Mouse (Mus musculus) liver, embryonic 16.5 days (tissue): ENCODE results near the gene Gdf9. TPM values are rescaled to one million over a fixed set of nuclear protein-coding genes. Genes with fewer than 3 reads are reported as not detected.

ENCODE experiments used
- ATAC-seq: fragments of 200-750 bp; cut with Nextera tagmentation; 2 replicates; pipeline ENCODE4 v1.8.0; 2017; ENCODE audit warnings: low read depth, mild to moderate bottlenecking, moderate number of reproducible peaks, moderate library complexity
- H3K27ac ChIP-seq: fragments of 300-500 bp; sonication (generic); 2 replicates; pipeline ENCODE4 v1.5.1; 2014; ENCODE audit warnings: mild to moderate bottlenecking, low read length
- H3K27me3 ChIP-seq: fragments of 300-500 bp; sonication (generic); 2 replicates; pipeline ENCODE4 v1.6.1; 2014; ENCODE audit warnings: low read depth, low read length, mixed read lengths; ENCODE audit not compliant: control insufficient read depth, insufficient read depth
- H3K36me3 ChIP-seq: fragments of 300-500 bp; sonication (generic); 2 replicates; pipeline ENCODE4 v1.6.1; 2014; ENCODE audit warnings: mild to moderate bottlenecking; ENCODE audit not compliant: control insufficient read depth, insufficient read depth
- H3K4me1 ChIP-seq: fragments of 300-500 bp; sonication (generic); 2 replicates; pipeline ENCODE4 v1.6.1; 2014; ENCODE audit warnings: low read depth, low read length, mixed read lengths; ENCODE audit not compliant: control insufficient read depth
- H3K4me2 ChIP-seq: fragments of 300-500 bp; sonication (generic); 2 replicates; pipeline ENCODE4 v1.6.1; 2014; ENCODE audit warnings: low read depth, low read length, mixed read lengths
- H3K4me3 ChIP-seq: fragments of 300-500 bp; sonication (generic); 2 replicates; pipeline ENCODE4 v1.5.1; 2014; ENCODE audit warnings: low read depth, mild to moderate bottlenecking, low read length
- H3K9ac ChIP-seq: fragments of 300-500 bp; sonication (generic); 2 replicates; pipeline ENCODE4 v1.6.1; 2014; ENCODE audit warnings: low read depth, low read length
- H3K9me3 ChIP-seq: fragments of 300-500 bp; sonication (generic); replicated peaks from 2 replicates; pipeline ENCODE4 v1.6.1; 2016; ENCODE audit warnings: low read length; ENCODE audit not compliant: control insufficient read depth
- WGBS: fragments of 180-500 bp; shearing (Covaris S2); extraction: QIAGEN DNeasy Blood & Tissue Kit; methylation state at CpG from one replicate; pipeline ENCODE4 v1.1.7; 2014; ENCODE audit not compliant: insufficient replicate concordance; 5-methylcytosine and 5-hydroxymethylcytosine counted together
- polyA plus RNA-seq: library from polyadenylated mRNA; unstranded; fragments of >200 nt; fragmentation: Nextera tagmentation; extraction: Ambion mirVana; gene quantifications from 2 replicates; pipeline ENCODE4 v1.2.1, GENCODE M21; 2015

The Gdf9 gene
- polyA plus RNA-seq, 1 experiment from 2014 or later, result 0.41 TPM

DNA sequence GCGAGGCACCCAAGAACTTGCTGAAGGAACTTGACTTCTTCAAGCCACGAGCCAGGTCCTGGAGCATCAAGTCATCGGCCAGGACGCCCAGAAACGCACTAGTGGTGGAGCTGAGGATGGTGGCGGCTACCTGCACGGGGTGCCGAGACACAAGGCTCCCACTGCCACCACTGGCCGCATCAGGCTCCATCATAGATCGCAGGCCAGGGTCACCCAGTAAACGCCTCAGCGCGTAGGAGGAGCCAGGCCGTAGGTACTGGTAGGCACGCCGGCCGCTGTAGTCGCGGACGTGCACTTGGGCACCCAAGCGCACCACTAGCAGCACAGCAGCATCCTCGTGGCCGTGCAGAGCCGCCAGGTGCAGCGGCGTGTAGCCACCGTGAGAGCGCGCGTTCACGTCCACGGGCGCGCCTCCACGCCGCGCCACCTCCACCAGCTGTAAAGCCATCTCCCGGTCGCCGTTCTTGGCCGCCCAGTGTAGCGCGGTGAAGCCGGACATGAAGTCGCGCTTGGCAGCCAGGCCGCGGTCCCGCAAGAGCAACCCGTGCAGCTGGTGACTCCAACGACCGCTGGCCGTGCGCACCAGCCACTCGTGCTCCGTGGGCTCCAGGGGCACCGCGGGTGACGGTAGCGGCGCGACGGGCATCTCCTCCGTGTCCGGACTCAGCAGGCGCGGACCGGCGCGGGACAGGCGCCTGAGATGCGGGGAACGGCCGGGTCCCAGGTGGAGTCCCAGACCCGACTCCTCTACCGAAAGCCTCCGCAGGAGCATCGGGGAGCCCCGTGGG is 47.8 kb downstream of the Gdf9 start:
- no peaks in the 10 kb centered on the region for H3K9me3 ChIP-seq
- WGBS, result 6% methylated on average over 79 of the region's 79 CpGs
- H3K4me2 ChIP-seq, result peak overlapping the region; percentile 72
- H3K27me3 ChIP-seq, result peaks cover 54% of the 10 kb centered on the region
- H3K9ac ChIP-seq, result peak overlapping the region; percentile 80
- H3K4me3 ChIP-seq, result peak overlapping the region; percentile 82
- H3K27ac ChIP-seq, result peak overlapping the region; percentile 98; the same call in 1 of the 2 replicates
- H3K4me1 ChIP-seq, result peaks cover 46% of the 10 kb centered on the region
- peaks cover 4% of the 10 kb centered on the region for H3K36me3 ChIP-seq
- no peak for ATAC-seq

DNA sequence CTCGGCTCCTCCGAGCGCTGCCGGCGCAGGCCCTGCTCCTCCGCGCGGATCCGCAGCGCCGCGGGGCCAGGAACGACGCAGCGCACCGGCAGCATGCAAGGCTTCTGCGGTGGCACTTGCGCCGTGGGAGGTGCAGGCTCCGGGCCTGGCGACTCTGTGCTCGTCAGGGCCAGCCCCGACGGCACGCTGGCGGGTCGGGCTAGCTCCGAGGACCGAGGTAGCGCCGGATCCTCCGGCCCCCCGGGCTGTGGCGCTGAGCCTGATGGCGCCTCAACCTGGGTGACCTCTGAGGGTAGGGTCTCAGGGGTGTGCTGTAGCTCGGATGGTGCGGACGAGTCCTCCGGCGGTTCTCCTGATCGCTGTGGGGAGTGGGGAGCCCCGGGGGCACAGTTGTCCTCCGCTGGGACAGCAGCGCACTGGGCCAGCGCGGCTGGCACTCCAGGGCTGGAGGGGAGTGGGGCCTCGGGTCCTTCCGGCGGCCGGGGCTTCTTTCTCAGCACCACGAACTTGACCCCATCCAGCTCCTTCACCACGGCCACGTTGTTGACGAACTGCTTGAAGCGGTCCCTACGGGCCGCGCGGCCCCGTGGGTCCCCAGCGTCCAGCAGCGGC is 48.5 kb downstream of the Gdf9 start:
- no peaks in the 10 kb centered on the region for H3K9me3 ChIP-seq
- H3K4me2 ChIP-seq, result peak overlapping the region; percentile 72
- no peak for ATAC-seq
- peak overlapping the region; percentile 98 for H3K27ac ChIP-seq
- H3K36me3 ChIP-seq, result peaks cover 4% of the 10 kb centered on the region
- H3K27me3 ChIP-seq, result peaks cover 50% of the 10 kb centered on the region
- H3K9ac ChIP-seq, result peak overlapping the region; percentile 80
- H3K4me3 ChIP-seq, result peak overlapping the region; percentile 82
- H3K4me1 ChIP-seq, result peaks cover 52% of the 10 kb centered on the region
- under 1% methylated on average over 62 of the region's 62 CpGs for WGBS

DNA sequence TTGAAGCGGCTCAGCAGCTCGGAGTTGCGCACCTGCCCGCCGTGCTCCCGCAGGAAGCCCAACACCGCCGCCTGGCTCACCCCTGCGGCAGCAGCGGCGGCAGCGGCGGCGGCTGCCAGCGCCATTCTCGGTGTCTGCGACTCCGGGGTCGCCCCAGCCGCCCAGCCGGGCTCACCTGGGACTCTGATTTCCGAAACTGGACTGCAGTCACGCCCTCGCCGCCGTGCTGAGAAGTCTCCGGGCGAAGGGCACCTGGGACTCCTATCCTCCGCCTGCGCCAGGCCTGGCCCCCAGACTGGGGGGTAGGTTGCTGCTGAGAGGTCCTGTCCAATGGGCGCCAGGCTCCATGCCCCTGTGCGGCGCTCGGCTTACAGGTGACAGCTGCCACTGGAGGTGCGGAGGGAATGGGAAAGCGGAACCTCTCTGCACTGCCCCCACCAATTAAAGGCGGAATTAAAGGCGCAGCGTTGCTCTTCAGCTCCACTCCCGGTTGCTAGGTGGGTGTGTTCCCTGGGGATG is 49.0 kb downstream of the Gdf9 start, which contains the start of the genes Gm9945 and Sowaha:
TSS of gene Gm9945 (plus strand) at position 384 of the 519 bp plus-strand sequence.
TSS of gene Sowaha (minus strand) at position 492 of the 519 bp plus-strand sequence.
- Histone ChIP-seq H3K9me3 (no peaks in the 10 kb centered on the region), H3K36me3 (peaks cover 4% of the 10 kb centered on the region), H3K9ac (peak within 1 kb of the TSS; percentile 80), H3K4me1 (peaks cover 57% of the 10 kb centered on the region), H3K27ac (peak within 1 kb of the TSS; percentile 98), H3K4me2 (peak within 1 kb of the TSS; percentile 72), H3K4me3 (peak within 1 kb of the TSS; percentile 82), H3K27me3 (peaks cover 48% of the 10 kb centered on the region)
- WGBS, result under 1% methylated on average over 40 of the region's 40 CpGs
- ATAC-seq, result peak; percentile 64

DNA sequence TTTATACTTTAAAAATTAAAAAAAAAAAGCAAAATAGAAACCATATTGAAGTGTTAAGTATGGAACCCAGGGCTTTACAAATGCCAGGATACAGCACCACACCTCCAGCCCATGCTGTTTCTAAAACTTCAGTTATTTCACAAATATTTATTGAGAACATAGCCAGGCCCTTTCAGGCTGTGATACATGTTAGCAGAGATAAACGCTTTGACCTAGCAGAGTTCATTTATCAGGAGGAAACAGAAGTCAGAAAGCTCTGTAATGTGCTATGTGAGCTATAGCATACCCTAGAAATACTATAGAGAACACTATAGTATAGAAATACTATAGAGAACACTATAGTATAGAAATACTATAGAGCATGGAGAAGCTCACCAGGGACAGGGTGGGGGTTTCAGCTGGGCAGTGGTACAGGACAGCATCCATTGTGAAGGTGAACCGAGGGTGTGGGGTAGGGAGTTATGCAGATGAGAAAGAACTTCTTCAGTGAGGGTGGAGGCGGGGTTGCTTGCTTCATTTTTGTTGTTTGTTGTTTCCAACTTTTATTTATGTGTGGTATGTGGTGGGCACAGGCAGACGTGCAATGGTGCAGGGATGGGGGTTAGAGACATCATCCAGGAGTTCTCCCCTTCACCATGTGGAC is 50.4 kb downstream of the Gdf9 start:
- H3K9ac ChIP-seq, result peak overlapping the region; percentile 80
- peak; percentile 72 for ATAC-seq
- peak overlapping the region; percentile 72 for H3K4me2 ChIP-seq

DNA sequence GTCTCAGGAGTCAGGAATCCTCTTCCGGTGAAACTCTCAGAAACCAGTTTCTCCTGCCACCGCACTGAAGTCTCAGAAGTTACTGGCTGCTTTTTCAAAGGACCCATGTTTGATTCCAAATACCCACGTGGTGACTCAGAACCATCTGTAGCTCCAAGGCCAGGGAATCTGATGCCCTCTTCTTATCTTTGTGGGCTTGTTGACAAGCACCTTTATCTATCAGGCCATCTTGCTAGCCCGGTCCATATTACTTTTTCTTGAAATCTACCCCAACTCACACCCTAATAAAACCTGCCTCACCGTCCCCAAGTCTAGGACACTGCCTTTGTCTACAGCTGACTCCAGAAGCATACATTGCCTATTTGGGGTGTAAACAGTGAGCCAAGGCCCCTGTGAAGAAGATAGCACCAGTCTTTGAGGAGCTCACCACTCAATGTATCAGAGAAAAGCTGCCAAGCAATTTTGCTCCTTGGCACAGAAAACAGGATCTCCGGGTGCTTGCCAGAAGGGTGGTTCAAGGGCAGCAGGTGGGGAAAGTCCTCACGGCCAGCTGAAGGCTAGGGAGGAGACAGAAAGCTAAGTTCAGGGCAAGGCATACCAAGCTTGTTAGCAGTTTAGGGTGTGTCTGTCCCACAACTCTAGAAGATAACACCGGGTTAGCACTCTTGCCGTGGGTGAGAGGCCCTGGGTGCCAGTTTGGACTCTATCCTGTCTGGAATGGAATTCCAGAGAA is 52.5 kb downstream of the Gdf9 start:
- Histone ChIP-seq H3K4me3 (peak overlapping the region; percentile 39), H3K4me1 (peaks cover 64% of the 10 kb centered on the region), H3K36me3 (no peaks in the 10 kb centered on the region), H3K9me3 (no peaks in the 10 kb centered on the region), H3K4me2 (peak overlapping the region; percentile 56), H3K27me3 (peaks cover 36% of the 10 kb centered on the region), H3K27ac (peak overlapping the region; percentile 98), H3K9ac (peak overlapping the region; percentile 64)
- 27% methylated on average over 9 of the region's 9 CpGs for WGBS
- ATAC-seq, result peak; percentile 80

More for the DNA sequence above, 50.4 kb downstream of the Gdf9 start:
- peaks cover 4% of the 10 kb centered on the region for H3K36me3 ChIP-seq
- H3K27ac ChIP-seq, result peak overlapping the region; percentile 98
- 27% methylated on average over 4 of the region's 4 CpGs for WGBS
- no peaks in the 10 kb centered on the region for H3K9me3 ChIP-seq
- H3K4me1 ChIP-seq, result peaks cover 62% of the 10 kb centered on the region
- H3K27me3 ChIP-seq, result peaks cover 38% of the 10 kb centered on the region
- H3K4me3 ChIP-seq, result peak overlapping the region; percentile 82

DNA sequence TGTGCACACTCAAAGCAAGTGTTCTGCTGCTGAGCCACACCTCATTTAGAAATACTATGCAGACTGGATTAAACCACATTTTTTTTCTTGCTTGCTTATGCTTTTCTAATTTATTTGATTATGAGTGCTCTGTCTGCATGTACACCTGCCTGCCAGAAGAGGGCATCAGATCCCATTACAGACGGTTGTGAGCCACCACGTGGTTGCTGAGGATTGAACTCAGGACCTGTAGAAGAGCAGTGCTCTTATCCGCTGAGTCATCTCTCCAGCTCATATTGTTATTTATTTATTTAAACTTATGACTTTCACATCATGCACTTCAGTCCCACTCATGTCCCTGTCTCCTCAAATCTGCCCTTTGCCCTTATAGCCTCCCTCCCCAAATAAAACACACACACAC is 54.9 kb downstream of the Gdf9 start:
- Histone ChIP-seq H3K9ac (no peak overlapping the region), H3K27me3 (peaks cover 18% of the 10 kb centered on the region), H3K27ac (no peak overlapping the region), H3K9me3 (no peaks in the 10 kb centered on the region), H3K36me3 (no peaks in the 10 kb centered on the region), H3K4me3 (no peak overlapping the region), H3K4me1 (peaks cover 46% of the 10 kb centered on the region), H3K4me2 (no peak overlapping the region)
- ATAC-seq, result no peak
- 38% methylated on average over 3 of the region's 3 CpGs for WGBS

DNA sequence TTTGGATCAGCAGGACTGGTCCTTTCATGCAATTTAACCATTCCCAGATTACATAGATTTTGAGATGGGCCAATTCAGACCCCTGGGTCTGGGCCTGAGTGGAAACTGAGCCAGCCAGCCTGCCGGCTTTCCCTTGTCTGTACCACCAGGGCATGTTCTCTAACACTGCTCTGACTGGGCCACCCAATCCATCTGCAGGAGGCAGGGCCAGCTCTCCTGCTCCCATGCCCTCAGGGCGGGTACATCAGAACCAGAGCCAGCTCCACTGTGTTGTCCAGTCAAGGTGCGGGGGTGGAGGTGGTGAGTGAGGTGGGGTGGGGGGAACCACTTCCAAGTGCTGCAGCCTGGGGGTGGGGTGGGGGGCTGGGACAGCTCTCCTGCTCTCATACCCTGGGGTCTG is 55.5 kb downstream of the Gdf9 start:
- H3K9me3 ChIP-seq, result no peaks in the 10 kb centered on the region
- ATAC-seq, result no peak
- no peak overlapping the region for H3K4me3 ChIP-seq
- no peak overlapping the region for H3K4me2 ChIP-seq
- no peak overlapping the region for H3K27ac ChIP-seq
- no peak overlapping the region for H3K9ac ChIP-seq
- H3K4me1 ChIP-seq, result peaks cover 44% of the 10 kb centered on the region
- 68% methylated on average over 3 of the region's 3 CpGs for WGBS
- no peaks in the 10 kb centered on the region for H3K36me3 ChIP-seq
- H3K27me3 ChIP-seq, result peaks cover 18% of the 10 kb centered on the region

DNA sequence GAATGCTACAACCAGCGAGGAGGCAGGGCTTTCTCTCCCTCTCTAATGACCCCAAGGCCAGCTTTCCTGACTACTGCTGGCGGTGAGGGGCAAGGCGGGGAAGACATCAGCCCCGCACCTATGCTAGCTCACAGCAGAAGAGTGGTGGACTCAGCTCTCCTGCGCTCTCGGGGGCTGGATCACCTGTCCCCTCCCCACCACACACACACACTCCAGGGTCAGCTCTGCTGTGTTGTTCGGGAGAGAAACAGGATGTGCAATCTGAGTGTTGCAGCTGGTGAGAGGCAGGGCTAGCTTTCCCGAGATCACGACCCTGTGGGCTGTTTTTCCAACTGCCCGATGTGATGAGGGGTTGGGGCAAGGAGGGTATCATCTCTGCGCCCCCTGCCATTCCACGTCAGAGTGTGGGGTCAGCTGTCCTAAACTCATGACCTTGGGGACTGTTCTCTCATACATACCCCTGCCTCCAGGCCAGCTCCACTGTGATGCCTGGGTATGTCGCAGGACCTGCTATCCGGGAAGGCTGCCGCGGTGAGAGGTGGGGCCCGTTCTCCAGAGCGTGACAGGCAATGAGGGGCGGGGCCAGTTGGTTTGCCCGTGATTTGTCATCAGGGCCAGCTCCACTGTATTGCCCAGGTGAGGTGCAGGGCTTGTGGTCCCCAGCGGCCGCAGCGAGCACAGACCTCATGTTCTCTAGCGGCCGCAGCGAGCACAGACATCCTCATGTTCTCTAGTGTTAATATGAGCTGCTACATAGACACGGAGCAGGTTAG is 56.2 kb downstream of the Gdf9 start:
- no peaks in the 10 kb centered on the region for H3K9me3 ChIP-seq
- ATAC-seq, result no peak
- 12% methylated on average over 27 of the region's 27 CpGs for WGBS

More for the DNA sequence above, 56.2 kb downstream of the Gdf9 start:
- peaks cover 37% of the 10 kb centered on the region for H3K4me1 ChIP-seq
- H3K27ac ChIP-seq, result no peak overlapping the region
- peak overlapping the region; percentile 32 for H3K4me2 ChIP-seq
- H3K9ac ChIP-seq, result 0 out of 2 replicates have a peak overlapping the region, but pooled peaks have one; percentile 5
- peak overlapping the region; percentile 4; the same call in 1 of the 2 replicates for H3K4me3 ChIP-seq
- no peaks in the 10 kb centered on the region for H3K36me3 ChIP-seq
- peaks cover 18% of the 10 kb centered on the region for H3K27me3 ChIP-seq
